Mouse (Mus musculus): ENCODE measurements at regions not wholly inside any gene's neighbourhood (a gene's known extent, or its start where the extent isn't known, plus 50 kb on each side); places are given as distances from the start of the nearest gene placed in this dataset.
A peak's percentile ranks its signal among the peaks of the same experiment; 100 is the strongest.
"Not testable (repeated sequence)": the region's sequence is repeated elsewhere in the genome, so short reads cannot be mapped to it uniquely, and the experiment has no call there.

DNA sequence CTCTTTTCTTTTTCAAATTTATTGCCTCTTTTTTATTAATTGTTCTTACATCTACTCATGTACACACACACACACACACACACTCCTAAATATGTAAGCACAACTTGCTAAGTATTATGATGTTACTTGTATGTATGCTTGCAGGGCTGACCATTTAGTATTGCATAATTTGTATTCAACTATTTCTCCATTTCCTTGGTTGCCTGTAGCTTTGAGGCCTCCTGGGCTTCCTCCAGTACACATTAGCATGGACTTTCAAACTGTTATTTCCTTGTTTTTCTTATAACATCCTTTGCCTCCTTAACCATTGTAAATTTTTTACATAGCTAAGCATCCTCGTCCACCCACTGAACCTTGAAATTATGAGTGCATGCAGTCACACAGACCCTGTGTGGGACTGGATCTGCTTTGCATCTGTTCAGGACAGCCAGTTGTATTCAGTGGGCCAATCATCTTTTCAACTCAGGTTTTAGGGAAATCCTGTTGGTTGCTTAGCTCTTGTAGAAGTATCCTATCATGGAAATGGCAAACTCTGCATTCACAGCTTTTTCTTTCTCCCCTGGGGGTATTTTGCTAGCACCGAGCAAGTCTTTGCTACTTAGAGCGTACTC lies 110.8 kb upstream of the Ahi1 start:
- TF ChIP-seq POLR2A (IDR thresholded peaks at IDR 0.05; ENCODE audit: borderline replicate concordance, extremely low read depth, insufficient read depth, insufficient read length, poor library complexity, severe bottlenecking) = no peak
- no peak for TF ChIP-seq CTCF (IDR thresholded peaks at IDR 0.05; ENCODE audit: borderline replicate concordance, extremely low read depth, insufficient read depth, insufficient read length)

DNA sequence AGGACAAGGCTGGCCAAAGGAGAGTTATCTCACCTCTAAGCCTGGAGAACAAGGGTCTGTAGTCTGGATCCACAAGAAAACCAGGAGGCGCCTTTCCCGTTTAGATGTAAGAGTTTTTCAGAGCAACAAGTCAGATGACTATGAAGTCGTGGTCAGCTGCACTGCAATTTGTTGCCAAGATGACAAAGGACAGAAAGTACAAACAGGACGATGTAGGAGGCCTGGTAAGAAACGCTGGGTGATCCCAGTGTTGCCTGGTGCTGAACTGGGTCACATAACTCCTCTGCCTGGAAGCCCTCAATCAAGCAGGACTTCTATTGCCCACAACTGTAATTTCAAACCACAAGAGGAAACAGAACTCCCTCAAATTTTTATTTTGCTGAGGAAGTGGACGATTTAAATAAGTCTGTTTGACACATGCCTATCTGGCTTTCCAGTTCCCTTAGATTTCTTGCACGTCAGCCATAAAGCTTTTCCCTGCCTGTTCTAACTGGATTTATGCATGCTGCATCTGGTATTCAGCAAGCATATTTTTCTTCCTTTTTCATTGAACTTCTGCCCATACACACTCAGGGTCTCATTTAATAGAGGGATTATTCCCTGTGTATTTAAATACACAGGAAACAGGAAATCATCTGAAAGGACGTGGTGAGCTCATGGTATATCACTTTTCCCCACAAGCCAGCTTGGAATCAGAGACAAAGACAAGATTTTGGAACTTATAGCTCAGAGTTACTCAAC lies 113.5 kb upstream of the Ahi1 start:
- TF ChIP-seq POLR2A (IDR thresholded peaks at IDR 0.05; ENCODE audit: borderline replicate concordance, extremely low read depth, insufficient read depth, insufficient read length, poor library complexity, severe bottlenecking) (no peak), CTCF (IDR thresholded peaks at IDR 0.05; ENCODE audit: borderline replicate concordance, extremely low read depth, insufficient read depth, insufficient read length) (no peak)

More for the DNA sequence above, 110.8 kb upstream of the Ahi1 start:
- peak; percentile 57 for DNase-seq (ENCODE audit: low read depth)

GRCm38 (mm10) chr10:20836816-20837215 lies 111.9 kb upstream of the Pde7b start:
- DNase-seq (ENCODE audit: low read depth) = not testable (repeated sequence)

More for the DNA sequence above, 113.5 kb upstream of the Ahi1 start:
- no peak for DNase-seq (ENCODE audit: low read depth)

- TF ChIP-seq POLR2A (IDR thresholded peaks at IDR 0.05; ENCODE audit: borderline replicate concordance, extremely low read depth, insufficient read depth, insufficient read length, poor library complexity, severe bottlenecking) = no peak
- TF ChIP-seq CTCF (IDR thresholded peaks at IDR 0.05; ENCODE audit: borderline replicate concordance, extremely low read depth, insufficient read depth, insufficient read length) = no peak
- no peak for DNase-seq (ENCODE audit: low read depth)
Observed at GRCm38 (mm10) chr10:20834806-20835575, 110.1 kb upstream of the Pde7b start.

- TF ChIP-seq POLR2A (IDR thresholded peaks at IDR 0.05; ENCODE audit: borderline replicate concordance, extremely low read depth, insufficient read depth, insufficient read length, poor library complexity, severe bottlenecking) (no peak), CTCF (IDR thresholded peaks at IDR 0.05; ENCODE audit: borderline replicate concordance, extremely low read depth, insufficient read depth, insufficient read length) (no peak)
- no peak for DNase-seq (ENCODE audit: low read depth)
Observed at GRCm38 (mm10) chr10:20828304-20828703, 103.4 kb upstream of the Pde7b start.

- DNase-seq (ENCODE audit: low read depth) = no peak
Observed at GRCm38 (mm10) chr10:20827473-20827872, 102.6 kb upstream of the Pde7b start.

DNA sequence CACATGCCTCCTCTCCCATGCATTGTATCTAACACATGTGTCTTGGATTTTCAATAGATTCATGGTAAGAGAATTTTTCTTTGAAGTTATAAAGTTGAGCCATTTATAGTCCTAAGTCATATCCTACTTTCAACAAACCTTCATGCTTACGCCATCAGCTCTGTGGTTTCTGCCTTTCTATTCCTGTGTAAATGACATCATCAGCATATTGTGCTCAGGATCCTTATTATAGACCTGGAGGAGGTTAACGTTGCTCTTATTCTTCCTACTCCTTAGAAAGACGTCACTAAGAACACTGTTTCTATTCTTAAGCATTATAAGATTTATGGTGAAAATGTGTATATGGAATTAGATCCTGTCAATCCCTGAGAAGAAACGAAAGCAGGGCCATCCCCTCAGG lies 93.7 kb upstream of the Pde7b start:
- no peak for DNase-seq (ENCODE audit: low read depth)
- TF ChIP-seq CTCF (IDR thresholded peaks at IDR 0.05; ENCODE audit: borderline replicate concordance, extremely low read depth, insufficient read depth, insufficient read length) = no peak
- no peak for TF ChIP-seq POLR2A (IDR thresholded peaks at IDR 0.05; ENCODE audit: borderline replicate concordance, extremely low read depth, insufficient read depth, insufficient read length, poor library complexity, severe bottlenecking)

More at GRCm38 (mm10) chr10:20827473-20827872, 102.6 kb upstream of the Pde7b start:
- TF ChIP-seq CTCF (IDR thresholded peaks at IDR 0.05; ENCODE audit: borderline replicate concordance, extremely low read depth, insufficient read depth, insufficient read length) = no peak
- no peak for TF ChIP-seq POLR2A (IDR thresholded peaks at IDR 0.05; ENCODE audit: borderline replicate concordance, extremely low read depth, insufficient read depth, insufficient read length, poor library complexity, severe bottlenecking)

- TF ChIP-seq POLR2A (IDR thresholded peaks at IDR 0.05; ENCODE audit: borderline replicate concordance, extremely low read depth, insufficient read depth, insufficient read length, poor library complexity, severe bottlenecking) (no peak), CTCF (IDR thresholded peaks at IDR 0.05; ENCODE audit: borderline replicate concordance, extremely low read depth, insufficient read depth, insufficient read length) (no peak)
- no peak for DNase-seq (ENCODE audit: low read depth)
Observed at GRCm38 (mm10) chr10:20799792-20800191, 74.9 kb upstream of the Pde7b start.

GRCm38 (mm10) chr10:20798400-20798799 lies 73.5 kb upstream of the Pde7b start:
- no peak for DNase-seq (ENCODE audit: low read depth)
- TF ChIP-seq POLR2A (IDR thresholded peaks at IDR 0.05; ENCODE audit: borderline replicate concordance, extremely low read depth, insufficient read depth, insufficient read length, poor library complexity, severe bottlenecking) (no peak), CTCF (IDR thresholded peaks at IDR 0.05; ENCODE audit: borderline replicate concordance, extremely low read depth, insufficient read depth, insufficient read length) (no peak)

GRCm38 (mm10) chr10:20793956-20794355 lies 69.1 kb upstream of the Pde7b start:
- TF ChIP-seq CTCF (IDR thresholded peaks at IDR 0.05; ENCODE audit: borderline replicate concordance, extremely low read depth, insufficient read depth, insufficient read length) (no peak), POLR2A (IDR thresholded peaks at IDR 0.05; ENCODE audit: borderline replicate concordance, extremely low read depth, insufficient read depth, insufficient read length, poor library complexity, severe bottlenecking) (no peak)
- DNase-seq (ENCODE audit: low read depth) = no peak

DNA sequence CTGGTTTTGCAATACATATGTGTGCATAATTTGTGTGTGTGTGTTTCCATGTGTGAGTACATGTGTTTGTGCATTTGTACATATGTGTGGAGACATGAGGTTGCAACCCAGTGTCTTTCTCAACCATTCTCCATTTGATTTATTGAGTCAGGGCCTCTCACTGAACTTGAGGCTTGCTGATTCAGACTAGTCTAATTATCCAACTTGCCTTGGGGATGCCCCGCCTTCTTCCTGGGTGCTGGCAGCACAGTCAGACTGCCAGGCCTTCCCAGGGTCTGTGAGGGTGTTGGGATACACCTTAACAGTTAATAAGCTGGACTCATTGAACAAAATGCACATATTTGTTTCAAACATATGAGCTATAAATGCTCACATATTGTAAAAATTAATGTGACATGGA lies 56.1 kb upstream of the Pde7b start:
- no peak for DNase-seq (ENCODE audit: low read depth)
- no peak for TF ChIP-seq CTCF (IDR thresholded peaks at IDR 0.05; ENCODE audit: borderline replicate concordance, extremely low read depth, insufficient read depth, insufficient read length)
- no peak for TF ChIP-seq POLR2A (IDR thresholded peaks at IDR 0.05; ENCODE audit: borderline replicate concordance, extremely low read depth, insufficient read depth, insufficient read length, poor library complexity, severe bottlenecking)

Measured in brain, embryonic 14.5 days (tissue).